Mouse (Mus musculus): ENCODE measurements around the gene Dhx38.

Gene Dhx38

DNA sequence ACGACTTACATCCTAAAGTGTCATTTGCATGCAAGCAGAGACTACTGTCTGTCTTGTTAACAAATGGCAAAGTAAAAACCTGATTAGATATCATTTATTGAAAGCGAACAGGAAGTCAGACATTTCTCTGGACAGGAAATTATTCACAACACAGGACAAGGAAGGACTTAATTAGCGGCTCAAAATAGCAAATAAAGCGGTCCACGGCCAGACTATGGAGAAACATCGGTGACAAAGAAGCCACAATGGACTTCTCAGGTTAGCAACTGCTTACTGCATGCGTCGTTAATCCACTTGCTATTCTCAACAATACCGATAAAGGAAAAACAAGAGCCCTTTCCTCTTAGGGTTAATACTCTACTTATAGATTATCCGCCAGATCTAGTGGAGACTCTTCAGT lies 895 bp downstream of the Dhx38 start:
- in situ Hi-C loops (cut with MboI; ENCODE audit: unreplicated experiment in 2 of 2): loop anchor here (5.0 to 25.0 kb wide), 3 partner anchors 43 to 1048 kb away; partner anchors contain the start of genes Cmtr2 (in 2 of the 2), Dhodh (in 2 of the 2) and Vac14 (in 1 of the 2)

DNA sequence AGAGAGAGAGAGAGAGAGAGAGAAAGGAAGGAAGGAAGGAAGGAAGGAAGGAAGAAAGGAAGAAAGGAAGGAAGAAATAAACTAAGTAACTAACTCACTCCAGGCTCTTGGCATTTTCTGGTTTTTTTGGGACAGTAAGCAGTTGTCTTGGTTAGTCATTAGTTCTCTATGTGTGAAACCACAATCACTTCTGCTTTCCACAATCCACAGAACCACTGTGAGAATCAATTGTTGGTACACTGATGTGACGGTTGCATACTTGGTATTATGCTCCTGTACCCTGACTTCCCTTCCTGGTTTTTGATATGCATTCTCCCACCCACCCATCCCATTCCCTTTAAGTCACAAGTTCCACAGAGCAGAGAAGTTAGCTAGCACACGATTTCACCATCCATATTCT lies 1.8 kb downstream of the Dhx38 start:
- in situ Hi-C loops (cut with MboI; ENCODE audit: unreplicated experiment in 2 of 2): loop anchor here (25.0 kb wide), 2 partner anchors 648 to 1048 kb away; partner anchors contain the start of genes Cmtr2 (in 2 of the 2) and Vac14 (in 1 of the 2)

DNA sequence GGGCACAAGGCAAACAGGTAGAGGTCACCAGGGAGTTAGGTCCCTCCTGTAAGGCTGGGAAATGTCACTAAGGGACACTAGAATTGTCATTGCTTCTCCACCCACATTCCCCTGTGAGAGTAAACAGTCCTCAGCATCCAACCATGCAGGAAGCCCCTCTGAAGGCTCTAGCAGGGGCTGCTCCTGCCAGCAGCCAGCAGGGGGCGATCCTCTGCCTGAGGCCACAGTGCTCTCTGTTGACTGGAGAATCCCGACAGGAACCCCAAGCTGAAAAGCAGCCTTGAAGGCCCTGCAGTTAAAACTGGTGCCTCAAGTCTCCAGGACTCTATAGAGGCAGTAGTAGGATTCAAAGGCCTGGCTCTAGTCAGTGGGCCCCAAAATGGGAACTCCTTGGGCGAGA lies 14.0 kb downstream of the Dhx38 start:
- in situ Hi-C loops (cut with MboI; ENCODE audit: unreplicated experiment in 2 of 2): loop anchor here (25.0 kb wide), 2 partner anchors 661 to 1061 kb away; partner anchors contain the start of genes Cmtr2 (in 2 of the 2) and Vac14 (in 1 of the 2)

DNA sequence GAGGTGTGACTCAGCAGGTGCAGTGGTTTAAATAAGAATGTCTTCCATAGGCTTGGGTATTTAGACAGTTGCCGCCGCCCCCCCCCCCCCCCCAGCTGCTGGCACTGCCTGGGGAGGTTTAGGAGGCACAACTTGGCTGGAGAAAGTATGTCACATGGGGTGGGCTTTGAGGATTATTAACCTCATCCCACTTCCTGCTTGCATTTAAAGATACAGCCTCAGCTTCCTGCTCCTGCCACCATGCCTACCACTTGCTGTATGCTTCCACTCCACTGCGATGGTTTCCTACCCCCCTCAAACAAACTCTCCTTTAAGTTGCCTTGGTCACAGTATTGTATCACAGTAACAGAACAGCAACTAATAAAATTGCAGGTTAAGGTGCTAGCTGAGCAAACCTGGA lies 21.6 kb downstream of the Dhx38 start:
- in situ Hi-C loops (cut with MboI; ENCODE audit: unreplicated experiment in 2 of 2): no loop called here

DNA sequence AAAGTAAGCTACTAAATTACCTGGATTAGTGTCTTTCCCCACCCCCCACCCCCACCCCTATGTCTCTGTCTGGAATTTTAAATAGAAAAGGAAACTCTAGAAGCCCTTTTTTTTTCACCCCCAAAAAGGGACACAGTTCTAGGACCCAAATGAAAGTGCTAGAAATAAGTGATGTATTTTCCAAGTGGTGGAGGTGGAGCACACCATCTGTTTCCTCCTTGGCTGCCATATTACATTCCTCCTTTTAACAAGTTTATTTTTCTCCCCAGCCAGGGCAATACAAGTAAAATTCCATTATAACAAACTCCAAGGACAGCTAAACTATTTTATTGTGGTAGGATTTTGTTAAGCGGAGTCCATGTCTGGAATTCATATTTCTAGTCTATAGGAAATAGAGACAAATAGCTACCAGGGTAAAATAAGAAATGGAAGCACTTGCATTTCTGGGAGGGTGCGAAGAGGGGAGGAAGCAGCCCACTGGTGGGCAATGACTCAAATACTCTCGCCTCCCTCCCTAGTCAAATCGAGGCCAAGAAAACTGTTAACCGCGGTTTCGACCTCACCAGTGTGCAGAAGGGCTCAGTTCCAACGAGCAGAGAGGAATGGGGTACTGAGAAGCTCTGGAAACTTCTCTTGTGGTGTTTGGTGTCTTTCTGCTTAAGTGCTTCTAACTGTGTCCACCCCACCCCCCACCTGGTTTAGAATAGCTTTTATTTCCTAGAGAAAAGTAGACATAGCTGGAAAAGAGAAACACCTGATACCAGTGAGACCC lies 22.7 kb downstream of the Dhx38 start:
- in situ Hi-C loops (cut with MboI; ENCODE audit: unreplicated experiment in 2 of 2): no loop called here

DNA sequence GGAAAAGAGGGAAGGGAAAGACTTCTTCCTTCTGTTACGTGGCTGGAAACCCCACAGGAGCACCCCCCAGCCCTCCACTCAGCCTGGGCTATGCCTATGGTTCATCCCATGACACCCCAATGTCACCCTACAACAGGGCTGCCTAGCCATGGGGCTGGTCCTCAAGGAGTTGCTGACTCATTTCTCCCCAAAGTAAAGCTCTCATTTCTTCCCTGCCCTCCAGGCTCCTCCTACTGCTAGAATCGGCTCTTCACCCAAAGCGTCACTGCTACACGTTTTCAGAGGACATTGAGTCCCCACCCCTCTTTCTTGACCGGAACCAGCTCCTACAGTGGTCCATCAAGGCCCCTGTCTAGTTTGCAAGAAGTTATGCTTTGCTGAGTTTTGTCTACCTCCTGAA lies 23.5 kb downstream of the Dhx38 start:
- in situ Hi-C loops (cut with MboI; ENCODE audit: unreplicated experiment in 2 of 2): no loop called here

DNA sequence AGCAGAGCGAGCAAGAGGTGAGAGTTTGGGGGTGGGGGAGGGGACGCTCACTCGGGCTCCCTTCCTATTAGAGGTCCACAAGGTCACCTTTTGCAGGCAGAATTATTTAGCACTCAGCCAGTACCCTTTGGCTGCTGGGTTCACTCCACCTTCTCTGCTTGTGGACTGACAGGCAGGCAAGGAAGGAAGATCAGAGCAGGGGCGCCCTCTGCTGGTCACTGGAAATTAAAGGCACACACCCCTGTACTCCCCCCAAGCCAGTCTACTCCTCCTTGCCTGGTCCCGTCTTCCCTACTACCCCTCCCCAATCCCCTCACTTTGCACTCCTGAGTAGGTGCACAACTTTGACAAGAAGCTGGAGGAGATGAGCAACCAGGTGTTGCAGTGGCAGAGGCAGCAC lies 29.0 kb downstream of the Dhx38 start:
- in situ Hi-C loops (cut with MboI; ENCODE audit: unreplicated experiment in 2 of 2): loop anchor here (5.0 kb wide), 2 partner anchors 1929 to 1934 kb away; no protein-coding TSS in a partner anchor

DNA sequence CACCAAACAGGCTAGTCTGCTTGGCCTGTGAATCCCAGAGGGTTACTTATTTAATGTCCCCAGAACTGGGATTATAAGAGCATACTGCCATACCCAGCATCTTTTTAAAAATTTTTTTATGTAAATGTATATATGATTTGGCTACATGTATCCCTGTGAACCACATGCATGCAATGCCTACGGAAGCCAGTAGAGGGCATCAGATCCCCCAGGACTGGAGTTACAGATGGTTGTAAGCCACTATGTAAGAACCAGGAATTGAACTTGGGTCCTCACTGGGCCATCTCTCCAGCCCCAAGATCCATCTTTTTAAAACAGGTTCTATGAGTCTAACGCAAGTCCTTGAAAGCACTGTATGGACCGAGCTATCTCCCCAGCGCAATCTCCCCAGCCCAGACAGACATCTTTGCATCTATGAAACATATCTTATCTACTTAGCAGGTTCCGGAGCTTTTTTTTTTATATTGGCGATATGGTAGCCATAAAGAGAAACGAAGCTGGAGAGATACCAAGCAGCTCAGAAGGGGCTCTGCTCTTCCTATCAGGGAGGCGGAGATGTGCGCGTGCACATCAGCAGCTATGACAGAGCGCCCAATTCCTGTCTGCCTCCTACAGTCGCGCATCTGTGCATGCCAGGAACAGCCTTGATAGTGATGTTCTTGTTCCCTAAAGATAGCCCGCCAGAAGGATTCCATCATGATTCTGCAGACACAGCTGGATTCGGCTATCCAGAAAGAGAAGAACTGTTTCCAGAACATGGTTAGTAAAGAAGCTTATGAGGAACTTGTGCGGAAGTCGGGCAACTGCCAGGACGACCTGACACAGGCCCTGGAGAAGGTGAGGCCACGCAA lies 30.3 kb downstream of the Dhx38 start:
- in situ Hi-C loops (cut with MboI; ENCODE audit: unreplicated experiment in 2 of 2): loop anchor here (5.0 kb wide), 2 partner anchors 1928 to 1933 kb away; no protein-coding TSS in a partner anchor

DNA sequence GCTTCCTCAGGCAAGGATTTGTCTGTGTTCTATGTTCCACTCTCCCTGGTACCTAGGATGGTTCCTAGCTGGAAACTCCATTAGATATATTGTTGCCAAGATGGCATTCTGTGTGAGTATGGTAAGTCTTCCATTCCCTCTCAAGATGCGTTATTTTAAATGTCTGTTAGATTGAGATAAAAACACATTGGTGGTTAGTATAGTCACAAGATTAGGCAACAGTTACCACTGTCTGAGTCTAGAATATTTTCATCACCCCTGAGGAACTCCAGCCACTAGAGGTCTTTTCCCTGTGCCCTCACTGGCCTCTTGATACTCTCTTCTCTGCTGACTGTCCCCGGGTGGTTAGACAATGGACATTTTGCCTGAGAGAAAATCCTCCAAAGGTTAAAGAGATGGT lies 41.7 kb downstream of the Dhx38 start:
- in situ Hi-C loops (cut with MboI; ENCODE audit: unreplicated experiment in 2 of 2): no loop called here

DNA sequence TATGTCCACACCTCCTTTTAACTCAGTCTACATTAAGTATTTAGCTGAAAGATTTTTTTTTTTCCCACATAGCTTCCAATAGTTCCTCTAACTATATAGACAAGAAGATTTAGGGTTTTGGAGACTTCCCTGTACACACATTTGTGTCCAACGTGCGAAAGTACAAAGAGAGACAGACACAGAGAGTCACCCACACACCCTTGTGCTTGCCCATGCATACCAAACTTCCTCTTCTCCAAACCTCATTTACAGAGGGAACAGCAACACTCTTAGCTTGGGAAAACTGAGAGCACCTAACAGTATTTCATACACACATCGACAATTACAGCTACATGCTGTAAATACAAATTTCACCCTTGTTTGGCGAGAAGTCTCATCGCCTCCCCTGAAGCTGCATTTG lies 60.1 kb downstream of the Dhx38 start:
- in situ Hi-C loops (cut with MboI; ENCODE audit: unreplicated experiment in 2 of 2): no loop called here

DNA sequence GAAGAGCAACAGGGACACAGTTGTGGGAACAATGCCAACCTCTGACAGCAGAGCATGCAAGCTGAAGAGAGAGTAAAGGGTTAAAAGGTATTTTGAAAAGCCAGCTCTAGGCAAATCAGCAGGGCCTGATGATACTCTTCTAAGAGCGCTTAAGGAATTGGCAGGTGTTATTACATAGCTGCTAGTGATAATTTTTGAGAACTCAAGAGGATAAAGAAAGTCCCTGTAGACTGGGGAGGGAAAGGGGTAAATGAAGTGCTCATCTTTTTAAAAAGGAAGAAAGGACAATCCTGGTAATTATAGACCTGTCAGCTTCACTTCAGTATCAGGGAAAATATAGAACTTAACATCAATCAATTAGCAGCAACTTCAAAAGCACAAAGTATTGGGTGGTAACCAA lies 62.1 kb downstream of the Dhx38 start:
- in situ Hi-C loops (cut with MboI; ENCODE audit: unreplicated experiment in 2 of 2): no loop called here

DNA sequence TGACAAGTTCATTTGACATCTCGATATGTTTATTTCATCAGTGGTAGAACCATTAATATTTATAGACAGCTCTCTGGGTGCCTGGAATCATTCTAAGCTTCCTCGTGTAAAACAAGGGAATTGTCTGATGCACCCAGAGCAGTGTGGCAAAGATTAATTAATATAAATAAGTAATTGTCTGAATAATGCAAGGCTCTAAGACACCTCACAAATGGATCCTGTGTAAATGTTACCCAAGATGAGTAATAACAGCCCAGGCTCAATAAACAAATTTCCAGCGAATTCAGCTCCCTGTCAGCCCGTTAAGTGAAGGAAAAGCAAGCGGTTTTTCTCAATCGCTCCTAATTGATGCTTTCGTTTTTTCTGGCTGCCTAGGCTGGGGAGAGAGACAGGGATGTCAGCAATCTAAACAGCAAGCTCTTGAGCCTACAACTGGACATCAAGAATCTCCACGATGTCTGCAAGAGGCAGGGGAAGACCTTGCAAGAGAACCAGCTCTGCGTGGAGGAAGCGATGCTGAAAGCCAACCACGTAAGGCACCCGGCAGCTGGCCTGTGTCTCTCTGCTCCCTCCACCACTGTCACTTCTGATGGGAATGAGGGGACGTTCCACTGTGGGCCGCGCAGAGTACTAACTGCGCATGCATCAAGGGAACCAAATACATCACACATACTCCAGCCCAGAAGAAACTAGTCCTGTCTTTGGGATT lies 66.5 kb downstream of the Dhx38 start:
- in situ Hi-C loops (cut with MboI; ENCODE audit: unreplicated experiment in 2 of 2): no loop called here
